Mouse (Mus musculus) cerebellum, adult 2 months (tissue): Measurements from ENCODE around the gene Mrps36. TPM values are rescaled to one million over a fixed set of nuclear protein-coding genes. Genes with fewer than 3 reads are reported as not detected.

ENCODE experiments used
- DNase-seq, 2 experiments: peaks; one replicate each; pipeline ENCODE4 v3.0.0; 2021
- H3K27ac ChIP-seq: fragments of 200-500 bp; 2 replicates; pipeline ENCODE4 v1.5.1; 2012; ENCODE audit warnings: low read length, control low read depth, inconsistent platforms; ENCODE audit not compliant: insufficient read depth
- H3K27me3 ChIP-seq: fragments of 200-500 bp; 2 replicates; pipeline ENCODE4 v1.6.1; 2012; ENCODE audit warnings: inconsistent platforms, mild to moderate bottlenecking, low read length, moderate library complexity; ENCODE audit not compliant: control insufficient read depth, insufficient read depth
- H3K4me1 ChIP-seq: fragments of 200-500 bp; 2 replicates; pipeline ENCODE4 v1.6.1; 2011; ENCODE audit warnings: low read length; ENCODE audit not compliant: control insufficient read depth, insufficient read depth
- H3K4me3 ChIP-seq: fragments of 200-500 bp; replicated peaks from 2 replicates; pipeline ENCODE3; 2011; ENCODE audit warnings: mild to moderate bottlenecking, low read depth, low read length, control low read depth; ENCODE audit not compliant: insufficient read depth
- CTCF ChIP-seq: fragments of 200-500 bp; IDR thresholded peaks from 2 replicates; pipeline ENCODE4 v1.5.1; 2011; ENCODE audit warnings: low read depth, mild to moderate bottlenecking, control low read depth, low read length, moderate library complexity, borderline replicate concordance; ENCODE audit not compliant: insufficient read depth
- POLR2A ChIP-seq: fragments of 200-500 bp; IDR thresholded peaks from 2 replicates; pipeline ENCODE4 v1.6.1; 2011; ENCODE audit warnings: low read length, control low read depth, borderline replicate concordance; ENCODE audit not compliant: insufficient read depth
- WGBS: fragments of 180-500 bp; shearing (Covaris S2); methylation state at CpG from one replicate; pipeline ENCODE4 v1.1.7; 2018; 5-methylcytosine and 5-hydroxymethylcytosine counted together
- polyA plus RNA-seq: library from polyadenylated mRNA; depleted of rRNA; stranded (reverse); fragments of >200 nt; gene quantifications from 2 replicates; pipeline ENCODE4 v1.2.3, GENCODE M21; 2012

Gene Mrps36
- polyA plus RNA-seq, 1 experiment, result 119 TPM

DNA sequence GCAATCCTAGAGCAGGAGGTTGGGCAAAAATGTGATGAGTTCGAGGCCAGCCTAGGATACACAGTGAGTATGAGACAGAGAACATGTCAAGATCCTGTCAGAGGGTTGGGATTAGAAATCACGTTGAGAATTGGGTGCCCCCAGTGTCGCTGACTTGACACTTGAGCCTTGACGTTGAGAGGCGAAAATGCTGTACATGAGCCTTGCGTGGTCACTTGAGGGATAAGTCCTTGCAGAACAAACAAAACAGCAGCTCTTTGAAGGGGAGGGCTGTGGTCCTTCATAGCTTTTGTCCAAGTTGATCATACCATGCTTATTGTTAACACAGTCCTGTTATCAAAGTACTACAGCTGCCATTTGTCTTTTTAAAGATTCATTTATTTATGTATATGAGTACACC is 32.3 kb upstream of the Mrps36 start:
- 63% methylated on average over 6 of the region's 6 CpGs for WGBS
- no peak overlapping the region for H3K27ac ChIP-seq
- H3K27me3 ChIP-seq, result no peaks in the 10 kb centered on the region
- H3K4me3 ChIP-seq, result no peak overlapping the region
- no peaks in the 10 kb centered on the region for H3K4me1 ChIP-seq
- TF ChIP-seq CTCF, result no peak
- TF ChIP-seq POLR2A, result no peak
- DNase-seq, result no peak

DNA sequence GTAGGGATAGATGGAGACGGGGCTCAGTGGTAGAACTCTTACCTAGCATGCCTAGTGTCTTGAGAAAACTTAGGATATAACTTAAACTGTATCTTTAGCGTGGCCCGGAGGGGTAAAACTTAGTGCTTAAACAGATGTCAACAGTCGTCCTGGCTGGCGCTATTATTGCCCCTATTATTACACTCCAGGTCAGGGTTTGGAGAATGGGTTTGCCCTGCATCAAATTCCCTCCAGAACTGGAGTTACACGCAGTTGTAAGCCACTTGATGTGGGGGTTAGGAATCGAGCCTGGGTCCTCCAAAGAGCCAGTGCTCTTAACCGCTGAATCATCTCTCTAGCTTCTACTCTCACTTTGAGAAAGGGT is 31.6 kb upstream of the Mrps36 start:
- Histone ChIP-seq H3K4me1 (no peaks in the 10 kb centered on the region), H3K4me3 (peak overlapping the region; percentile 83), H3K27ac (no peak overlapping the region), H3K27me3 (no peaks in the 10 kb centered on the region)
- TF ChIP-seq POLR2A (no peak), CTCF (no peak)
- no peak for DNase-seq
- WGBS, result 3% methylated on average over 8 of the region's 8 CpGs

DNA sequence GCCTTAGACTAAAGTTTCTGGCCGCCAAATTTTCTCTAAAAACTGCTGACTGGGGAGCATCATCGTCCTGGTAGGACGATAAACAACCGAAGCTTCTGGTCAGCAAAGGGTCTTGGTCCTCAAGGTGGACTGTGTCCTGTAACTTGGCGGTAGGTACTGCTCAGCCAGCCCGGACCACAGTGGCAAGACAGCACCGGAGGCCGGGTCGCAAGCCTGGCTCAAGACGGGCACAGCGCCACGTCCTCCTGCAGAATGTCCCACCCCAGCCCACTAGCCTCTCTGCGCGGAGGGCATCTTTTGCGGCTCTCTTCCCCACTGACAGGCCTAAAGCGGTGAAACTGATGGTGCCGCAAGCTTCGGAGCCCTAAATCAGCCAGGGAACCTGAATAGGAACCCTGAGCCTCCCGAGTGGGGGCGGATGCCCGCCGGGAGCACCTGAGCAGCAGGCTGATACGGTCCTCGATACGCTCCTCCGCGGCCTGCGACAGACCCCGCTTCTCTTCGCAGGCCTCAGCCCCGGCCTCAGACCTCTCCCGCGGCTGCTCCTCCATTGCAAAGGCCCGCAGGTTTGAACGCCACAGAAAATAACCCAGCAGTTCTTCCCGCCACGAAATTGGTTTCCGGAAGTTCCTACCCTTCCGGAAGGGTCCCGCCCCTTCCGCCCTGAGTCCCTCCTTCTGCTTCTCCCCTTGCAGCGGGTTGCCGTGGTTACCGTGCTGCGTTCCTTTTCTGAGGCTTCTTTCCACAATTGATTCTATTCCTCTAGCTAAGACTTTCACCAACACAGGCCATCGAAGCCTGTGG is 31.0 kb upstream of the Mrps36 start, which contains the start of gene Cenph:
Gene Cenph (minus strand): TSS at position 648 of the 804 bp plus-strand sequence.
- DNase-seq, result peak; percentile 74 to 75
- TF ChIP-seq CTCF (no peak), POLR2A (peak; percentile 46; the same call in 1 of the 2 replicates)
- WGBS, result under 1% methylated on average over 46 of the region's 46 CpGs
- Histone ChIP-seq H3K4me3 (peak within 1 kb of the TSS; percentile 83), H3K4me1 (no peaks in the 10 kb centered on the region), H3K27me3 (no peaks in the 10 kb centered on the region), H3K27ac (no peak within 1 kb of the TSS)

DNA sequence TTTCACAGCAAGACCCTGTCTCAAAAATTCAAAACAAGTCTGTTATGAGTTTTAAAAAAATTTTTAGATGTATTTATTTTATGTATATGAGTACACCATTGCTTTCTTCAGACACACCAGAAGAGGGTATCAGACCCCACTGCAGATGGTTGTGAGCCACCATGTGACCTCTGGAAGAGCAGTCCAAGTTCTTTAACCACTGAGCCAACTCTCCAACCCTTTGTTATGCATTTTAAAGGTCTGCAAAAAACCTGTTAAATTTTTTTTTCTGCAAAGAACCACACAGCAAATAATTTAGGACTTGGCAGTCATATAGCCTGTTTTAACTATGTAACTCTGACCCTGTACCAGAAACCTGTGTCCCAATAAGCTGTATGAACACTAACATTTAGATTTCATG is 30.2 kb upstream of the Mrps36 start:
- H3K4me1 ChIP-seq, result no peaks in the 10 kb centered on the region
- H3K4me3 ChIP-seq, result no peak overlapping the region
- TF ChIP-seq CTCF (no peak), POLR2A (no peak)
- H3K27ac ChIP-seq, result no peak overlapping the region
- no peaks in the 10 kb centered on the region for H3K27me3 ChIP-seq
- DNase-seq, result no peak

DNA sequence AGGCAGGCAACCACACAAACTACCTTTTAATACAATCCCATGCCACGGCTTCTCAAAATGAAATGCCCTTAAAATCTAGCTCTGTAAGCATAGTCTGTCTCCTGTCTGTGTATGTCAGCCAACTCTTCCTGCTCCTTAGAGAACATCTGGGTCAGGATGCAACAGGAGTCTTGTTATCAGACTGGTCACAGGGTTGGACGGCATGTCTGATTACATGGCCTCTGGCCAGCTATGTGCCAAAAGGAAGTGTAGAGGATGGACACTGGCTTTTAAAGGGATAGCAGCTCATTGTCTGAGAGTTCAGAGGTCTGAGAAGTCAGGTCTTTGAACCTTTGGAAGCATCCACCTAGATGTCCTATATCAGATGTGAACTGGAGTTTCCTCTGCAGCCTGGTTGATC is 10.9 kb upstream of the Mrps36 start:
- TF ChIP-seq POLR2A, result no peak
- no peak for TF ChIP-seq CTCF
- no peak for DNase-seq
- no peaks in the 10 kb centered on the region for H3K4me1 ChIP-seq
- H3K4me3 ChIP-seq, result no peak overlapping the region
- no peak overlapping the region for H3K27ac ChIP-seq
- H3K27me3 ChIP-seq, result no peaks in the 10 kb centered on the region
- WGBS, result 62% methylated on average over 2 of the region's 2 CpGs

DNA sequence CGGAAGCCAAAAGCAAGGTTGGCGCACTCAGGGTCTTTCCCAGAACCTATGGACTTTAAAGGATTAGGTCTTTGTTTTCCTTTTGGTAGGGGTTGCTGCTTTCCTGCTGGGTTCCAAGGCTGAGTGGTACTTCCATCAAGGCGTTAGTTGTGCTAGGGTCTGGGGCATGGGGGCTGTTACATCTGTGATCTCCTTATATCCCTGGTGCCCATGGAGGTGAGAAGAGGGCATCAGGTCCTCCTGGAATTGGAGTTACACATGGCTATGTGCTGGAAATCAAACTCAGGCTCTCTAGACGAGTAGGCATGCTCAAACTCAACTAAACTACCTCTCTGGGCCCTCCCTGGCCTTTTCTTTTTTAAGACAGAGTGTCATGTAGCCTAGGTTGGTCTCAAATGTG is 9.7 kb upstream of the Mrps36 start:
- no peak overlapping the region for H3K27ac ChIP-seq
- no peak for DNase-seq
- H3K4me3 ChIP-seq, result no peak overlapping the region
- H3K27me3 ChIP-seq, result no peaks in the 10 kb centered on the region
- TF ChIP-seq CTCF, result no peak
- TF ChIP-seq POLR2A, result no peak
- H3K4me1 ChIP-seq, result no peaks in the 10 kb centered on the region
- WGBS, result 61% methylated on average over 4 of the region's 4 CpGs

DNA sequence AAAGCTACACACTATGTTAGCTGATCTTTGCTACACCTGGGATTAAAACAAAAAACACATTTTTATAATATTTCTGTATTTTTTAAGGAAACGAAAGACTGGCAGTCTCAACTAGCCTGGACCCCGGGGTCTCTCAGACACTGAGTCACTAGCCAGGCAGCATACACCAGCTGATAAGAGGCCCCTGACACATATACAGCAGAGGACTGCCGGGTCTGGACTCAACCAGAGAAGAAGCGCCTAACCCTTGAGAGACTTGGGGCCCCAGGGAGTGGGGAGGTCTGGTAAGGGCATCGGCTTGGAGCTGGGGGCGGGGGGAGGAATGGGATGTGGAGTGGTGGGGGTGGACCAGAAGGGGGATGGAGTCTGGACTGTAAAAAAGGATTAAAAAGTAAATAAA is 8.6 kb upstream of the Mrps36 start:
- 82% methylated on average over 6 of the region's 6 CpGs for WGBS
- DNase-seq, result no peak
- TF ChIP-seq CTCF (no peak), POLR2A (no peak)

DNA sequence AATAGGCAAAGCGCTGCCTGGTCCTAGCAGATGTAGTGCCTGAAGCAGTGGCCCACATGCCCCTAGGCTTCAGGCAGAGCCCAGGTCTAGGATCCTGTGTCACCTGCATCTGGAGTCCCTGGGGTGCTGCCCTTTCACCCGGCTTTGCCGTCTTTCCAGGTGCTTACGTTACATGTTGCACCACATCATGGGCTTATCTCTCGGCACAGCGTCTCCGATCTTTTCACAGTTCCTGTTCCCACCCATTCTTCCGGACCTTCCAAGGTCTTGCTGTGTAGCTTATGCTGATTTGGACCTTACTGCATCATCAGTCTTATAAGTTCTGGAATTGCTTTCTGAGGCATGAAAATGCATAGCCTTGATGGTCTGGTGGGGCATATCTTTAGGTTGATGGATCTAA is 8.1 kb upstream of the Mrps36 start:
- Histone ChIP-seq H3K27ac (no peak overlapping the region), H3K4me3 (no peak overlapping the region), H3K27me3 (no peaks in the 10 kb centered on the region), H3K4me1 (no peaks in the 10 kb centered on the region)
- TF ChIP-seq POLR2A, result no peak
- TF ChIP-seq CTCF, result no peak
- no peak for DNase-seq
- WGBS, result 89% methylated on average over 8 of the region's 8 CpGs

More for the DNA sequence above, 8.6 kb upstream of the Mrps36 start:
- no peaks in the 10 kb centered on the region for H3K27me3 ChIP-seq
- no peak overlapping the region for H3K27ac ChIP-seq
- no peaks in the 10 kb centered on the region for H3K4me1 ChIP-seq
- no peak overlapping the region for H3K4me3 ChIP-seq
